Mouse (Mus musculus) embryonic facial prominence, embryonic 13.5 days (tissue): ENCODE measurements around the gene Zbtb3. TPM values are rescaled to one million over a fixed set of nuclear protein-coding genes. Genes with fewer than 3 reads are reported as not detected.

ENCODE experiments used
- ATAC-seq: fragments of 200-750 bp; cut with Nextera tagmentation; 2 replicates; pipeline ENCODE4 v1.8.0; 2017; ENCODE audit warnings: low read depth; ENCODE audit not compliant: insufficient number of reproducible peaks, insufficient read depth, low FRiP score, low TSS enrichment
- H3K27ac ChIP-seq: fragments of 300-500 bp; sonication (generic); 2 replicates; pipeline ENCODE4 v1.5.1; 2015; ENCODE audit warnings: moderate library complexity, mild to moderate bottlenecking, inconsistent platforms
- H3K27me3 ChIP-seq: fragments of 300-500 bp; sonication (generic); 2 replicates; pipeline ENCODE4 v1.6.1; 2015; ENCODE audit warnings: mild to moderate bottlenecking, inconsistent platforms
- H3K36me3 ChIP-seq: fragments of 300-500 bp; sonication (generic); 2 replicates; pipeline ENCODE4 v1.6.1; 2015; ENCODE audit warnings: mild to moderate bottlenecking, inconsistent platforms
- H3K4me1 ChIP-seq: fragments of 300-500 bp; sonication (generic); 2 replicates; pipeline ENCODE4 v1.6.1; 2015; ENCODE audit warnings: inconsistent platforms
- H3K4me2 ChIP-seq: fragments of 300-500 bp; sonication (generic); 2 replicates; pipeline ENCODE4 v1.6.1; 2015; ENCODE audit warnings: moderate library complexity, mild to moderate bottlenecking, inconsistent platforms
- H3K4me3 ChIP-seq: fragments of 300-500 bp; sonication (generic); 2 replicates; pipeline ENCODE4 v1.5.1; 2015; ENCODE audit warnings: mild to moderate bottlenecking, inconsistent platforms
- H3K9ac ChIP-seq: fragments of 300-500 bp; sonication (generic); 2 replicates; pipeline ENCODE4 v1.6.1; 2015; ENCODE audit warnings: mild to moderate bottlenecking, inconsistent platforms
- H3K9me3 ChIP-seq: fragments of 300-500 bp; sonication (generic); 2 replicates; pipeline ENCODE4 v1.6.1; 2016; ENCODE audit warnings: inconsistent platforms
- whole genome bisulfite sequencing: fragments of 180-500 bp; shearing (Covaris S2); methylation state at CpG from one replicate; pipeline ENCODE4 v1.1.7; 2015; ENCODE audit warnings: mixed read lengths; 5-methylcytosine and 5-hydroxymethylcytosine counted together
- polyA plus RNA-seq: library from polyadenylated mRNA; unstranded; fragments of >200 nt; fragmentation: Nextera tagmentation; extraction: Ambion mirVana; gene quantifications from 2 replicates; pipeline ENCODE4 v1.2.1, GENCODE M21; 2015

Zbtb3 gene
- 5.5 and 6.0 TPM in 2 replicates for polyA plus RNA-seq

DNA sequence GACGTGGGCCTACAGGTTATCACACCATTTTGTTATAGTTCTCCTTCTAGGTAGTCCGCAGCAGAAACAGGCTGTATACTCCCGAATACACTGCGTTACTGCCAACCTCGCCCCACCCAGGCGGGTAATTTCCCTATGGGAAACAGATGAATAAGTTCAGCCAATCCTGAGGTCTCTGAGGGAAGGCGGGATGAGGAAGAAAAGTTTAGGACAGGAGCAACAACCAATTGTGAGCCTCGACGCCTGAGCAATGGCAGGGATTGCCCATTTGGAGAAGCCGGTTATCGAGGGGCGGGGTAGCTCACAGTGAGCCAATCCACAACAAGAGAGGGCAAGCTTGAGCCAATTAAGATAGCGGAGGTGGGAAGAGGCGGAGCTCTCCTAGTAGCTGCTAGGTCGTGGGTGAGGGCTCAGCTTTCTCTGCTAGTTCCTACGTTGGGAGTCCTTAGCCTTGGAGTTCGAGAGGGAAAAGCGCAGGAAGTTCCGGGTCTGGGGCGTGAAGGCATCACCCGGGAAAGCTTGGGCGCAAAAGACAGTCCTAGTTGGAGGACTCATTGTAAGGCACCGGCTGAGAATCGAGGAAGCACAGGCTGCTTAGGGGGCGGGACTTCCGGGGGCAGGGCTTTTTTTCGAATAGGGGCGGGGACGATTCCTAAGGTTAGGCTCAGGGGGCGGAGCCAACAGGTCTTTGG lies at the start of gene Zbtb3:
Gene Zbtb3, plus strand, starts transcription at position 426 of the 692 bp plus-strand sequence.
- H3K4me3 ChIP-seq: peak within 1 kb of the TSS; percentile 63
- peaks cover 35% of the 10 kb centered on the region for H3K36me3 ChIP-seq
- no peaks in the 10 kb centered on the region for H3K9me3 ChIP-seq
- H3K9ac ChIP-seq: peak within 1 kb of the TSS; percentile 64
- no peaks in the 10 kb centered on the region for H3K27me3 ChIP-seq
- H3K27ac ChIP-seq: peak within 1 kb of the TSS; percentile 91
- peak; percentile 98 for ATAC-seq
- WGBS: under 1% methylated on average over 30 of the region's 30 CpGs
- H3K4me1 ChIP-seq: peaks cover 23% of the 10 kb centered on the region
- H3K4me2 ChIP-seq: peak within 1 kb of the TSS; percentile 77

DNA sequence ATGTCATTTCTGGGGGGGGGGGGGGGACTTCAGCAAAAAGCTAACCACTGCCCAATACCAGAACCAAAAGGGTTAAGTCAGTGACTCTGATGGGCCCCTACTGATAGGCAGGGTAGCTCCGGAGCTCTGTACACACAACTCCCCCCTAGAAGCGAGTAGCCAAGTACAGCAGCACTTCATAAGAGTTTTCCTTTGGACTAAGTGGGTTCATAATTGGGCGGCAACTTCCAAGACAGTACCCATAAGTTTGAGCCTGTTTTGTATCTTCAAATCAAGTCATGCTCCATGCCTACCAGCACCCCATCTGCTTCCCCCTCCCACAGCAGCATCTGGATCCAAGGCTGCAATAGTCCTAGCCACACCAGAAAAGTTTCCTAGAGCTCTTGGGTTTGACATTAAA lies 46.7 kb upstream of the Zbtb3 start:
- WGBS: 81% methylated on average over 3 of the region's 3 CpGs

DNA sequence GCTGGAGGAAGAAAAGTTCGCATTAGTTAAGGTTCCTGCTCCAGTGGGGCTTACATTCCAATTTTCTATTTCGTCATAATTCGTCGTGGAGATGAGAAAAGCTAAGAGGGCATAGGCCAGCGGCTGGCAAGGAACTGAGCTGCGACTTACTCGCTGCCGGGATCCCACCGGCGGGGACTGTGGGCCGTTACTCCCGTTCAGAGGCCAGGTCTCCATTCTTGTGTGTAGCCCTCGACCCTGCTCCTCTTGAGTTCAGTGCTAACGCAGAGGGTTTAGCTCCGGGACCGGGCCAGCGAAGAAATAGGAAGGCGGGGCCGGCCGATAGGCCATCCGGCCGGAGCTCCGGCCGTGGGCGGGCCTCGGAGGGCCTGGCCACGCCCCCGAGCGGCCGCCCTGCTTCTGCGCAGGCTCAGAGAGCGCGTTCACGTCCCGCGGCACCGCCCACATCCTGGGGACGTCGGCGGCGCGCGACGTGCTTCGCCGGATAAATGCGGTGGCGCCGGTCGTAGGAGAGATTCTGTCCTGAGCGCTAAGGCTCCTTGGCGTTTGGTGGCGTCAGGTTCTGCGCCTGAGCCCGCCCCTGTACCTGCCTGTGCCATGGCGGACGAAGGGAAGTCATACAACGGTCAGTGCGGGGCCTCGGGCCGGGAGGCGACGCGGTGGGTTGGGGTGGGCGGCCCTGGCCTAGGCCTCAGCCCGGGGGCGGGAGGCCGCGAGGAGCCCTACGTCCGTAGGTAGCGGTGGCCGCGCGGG lies 45.5 kb upstream of the Zbtb3 start, which contains the start of gene Nxf1:
Gene Nxf1, plus strand, starts transcription at position 439 of the 753 bp plus-strand sequence.
- H3K9ac ChIP-seq: peak within 1 kb of the TSS; percentile 97
- H3K4me2 ChIP-seq: peak within 1 kb of the TSS; percentile 65
- H3K9me3 ChIP-seq: no peaks in the 10 kb centered on the region
- peaks cover 23% of the 10 kb centered on the region for H3K4me1 ChIP-seq
- ATAC-seq: peak; percentile 85
- H3K4me3 ChIP-seq: peak within 1 kb of the TSS; percentile 96
- peak within 1 kb of the TSS; percentile 91 for H3K27ac ChIP-seq
- no peaks in the 10 kb centered on the region for H3K27me3 ChIP-seq
- under 1% methylated on average over 75 of the region's 75 CpGs for WGBS
- peaks cover 41% of the 10 kb centered on the region for H3K36me3 ChIP-seq

More for the DNA sequence above, 46.7 kb upstream of the Zbtb3 start:
- H3K9me3 ChIP-seq: no peaks in the 10 kb centered on the region
- H3K27me3 ChIP-seq: no peaks in the 10 kb centered on the region
- peaks cover 23% of the 10 kb centered on the region for H3K4me1 ChIP-seq
- H3K4me2 ChIP-seq: peak overlapping the region; percentile 65
- H3K4me3 ChIP-seq: peak overlapping the region; percentile 96
- no peak overlapping the region for H3K27ac ChIP-seq
- ATAC-seq: no peak
- H3K9ac ChIP-seq: no peak overlapping the region
- peaks cover 48% of the 10 kb centered on the region for H3K36me3 ChIP-seq

DNA sequence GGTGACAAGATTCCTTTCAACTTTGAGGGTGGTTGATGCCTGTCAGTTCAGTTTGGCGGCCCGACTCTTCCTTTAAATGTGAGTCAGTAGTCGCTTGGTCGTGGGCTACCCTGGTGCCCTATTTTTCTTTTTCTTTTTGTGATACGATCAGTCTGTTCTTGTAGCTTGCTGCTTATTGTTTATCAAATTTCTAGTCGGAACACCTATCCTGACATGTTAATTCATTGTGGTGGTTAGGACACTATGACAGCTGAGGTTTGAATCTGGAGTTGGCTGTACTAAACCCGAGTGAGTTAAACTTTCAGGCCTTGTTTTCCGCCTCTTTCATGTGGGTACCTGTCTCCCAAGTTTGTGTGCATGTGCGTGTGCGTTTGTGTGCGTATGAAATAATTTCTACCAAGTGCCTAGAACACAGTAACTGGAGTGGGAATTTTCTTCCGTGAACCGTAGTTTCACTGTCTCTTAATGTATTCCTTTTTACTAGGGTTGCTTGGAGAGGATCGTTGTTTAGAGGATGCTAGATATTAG lies 44.8 kb upstream of the Zbtb3 start:
- Histone ChIP-seq H3K4me1 (peaks cover 23% of the 10 kb centered on the region), H3K9ac (peak overlapping the region; percentile 97), H3K27ac (peak overlapping the region; percentile 91), H3K9me3 (no peaks in the 10 kb centered on the region), H3K4me2 (peak overlapping the region; percentile 65), H3K36me3 (peaks cover 41% of the 10 kb centered on the region), H3K4me3 (peak overlapping the region; percentile 96), H3K27me3 (no peaks in the 10 kb centered on the region)
- peak; percentile 7; the same call in 1 of the 2 replicates for ATAC-seq
- WGBS: 4% methylated on average over 14 of the region's 14 CpGs

DNA sequence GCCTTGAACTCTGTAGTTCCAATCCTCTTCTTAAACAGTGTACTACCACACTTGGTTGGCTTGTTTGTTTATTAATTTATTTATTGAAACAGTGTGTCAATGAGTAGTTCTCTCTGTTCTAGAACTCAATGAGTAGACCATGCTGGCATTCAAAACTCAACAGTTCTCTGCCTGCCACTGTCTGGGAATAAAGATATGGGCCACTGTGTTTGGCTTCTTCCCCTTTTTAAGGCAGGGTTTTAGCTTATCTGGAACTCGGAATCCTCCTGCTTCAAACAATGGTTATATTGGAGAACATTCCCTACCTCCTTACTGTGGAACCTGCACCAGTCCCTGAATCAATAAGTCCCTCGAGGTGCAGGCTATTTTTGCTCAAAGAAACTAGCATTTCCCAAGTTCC lies 43.5 kb upstream of the Zbtb3 start:
- Histone ChIP-seq H3K4me2 (no peak overlapping the region), H3K27me3 (no peaks in the 10 kb centered on the region), H3K9me3 (no peaks in the 10 kb centered on the region), H3K27ac (no peak overlapping the region), H3K4me1 (peaks cover 23% of the 10 kb centered on the region), H3K9ac (no peak overlapping the region), H3K36me3 (peaks cover 42% of the 10 kb centered on the region), H3K4me3 (no peak overlapping the region)
- WGBS: 89% methylated on average over 2 of the region's 2 CpGs
- ATAC-seq: no peak

DNA sequence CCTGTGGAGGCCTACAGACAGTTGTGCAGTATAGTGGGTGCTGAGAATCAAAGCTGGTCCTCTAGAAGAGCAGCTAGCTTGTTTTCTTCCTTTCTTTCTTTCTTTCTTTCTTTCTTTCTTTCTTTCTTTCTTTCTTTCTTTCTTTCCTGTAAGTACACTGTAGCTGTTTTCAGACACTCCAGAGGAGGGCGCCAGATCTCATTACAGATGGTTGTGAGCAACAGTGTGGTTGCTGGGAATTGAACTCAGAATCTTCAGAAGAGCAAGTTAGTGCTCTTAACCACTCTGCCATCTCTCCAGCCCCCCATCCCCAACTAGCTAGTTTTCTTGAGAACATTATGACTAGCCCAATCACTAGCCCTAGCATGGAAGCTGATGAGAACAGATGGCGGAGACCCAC lies 41.6 kb upstream of the Zbtb3 start:
- Histone ChIP-seq H3K9me3 (peaks cover 3% of the 10 kb centered on the region; the same call in 1 of the 2 replicates), H3K27me3 (no peaks in the 10 kb centered on the region), H3K27ac (no peak overlapping the region), H3K9ac (no peak overlapping the region), H3K4me2 (no peak overlapping the region), H3K36me3 (peaks cover 45% of the 10 kb centered on the region), H3K4me3 (no peak overlapping the region), H3K4me1 (peaks cover 14% of the 10 kb centered on the region)
- ATAC-seq: no peak
- 93% methylated on average over 2 of the region's 2 CpGs for WGBS

DNA sequence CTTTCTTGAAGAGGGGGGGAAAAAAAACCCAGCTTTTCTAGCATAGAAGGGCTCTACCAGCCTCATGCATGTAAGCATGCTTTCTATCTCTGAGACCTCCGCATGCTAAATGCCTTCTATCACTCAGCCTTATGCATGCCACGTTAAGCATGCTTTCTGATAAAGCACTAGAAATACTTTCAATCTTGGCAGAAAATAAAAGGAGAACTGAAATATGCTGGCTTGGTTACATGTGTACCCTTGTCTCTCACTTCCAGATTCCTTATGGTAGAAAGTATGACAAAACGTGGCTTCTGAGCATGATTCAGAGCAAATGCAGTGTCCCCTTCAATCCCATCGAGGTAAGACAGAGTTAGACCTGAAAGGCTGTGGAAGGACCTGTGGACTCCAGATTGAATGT lies 39.1 kb upstream of the Zbtb3 start:
- Histone ChIP-seq H3K4me2 (no peak overlapping the region), H3K9me3 (peaks cover 3% of the 10 kb centered on the region; the same call in 1 of the 2 replicates), H3K9ac (no peak overlapping the region), H3K4me1 (peaks cover 7% of the 10 kb centered on the region), H3K27me3 (no peaks in the 10 kb centered on the region), H3K36me3 (peaks cover 68% of the 10 kb centered on the region), H3K4me3 (no peak overlapping the region), H3K27ac (no peak overlapping the region)
- 94% methylated on average over 4 of the region's 4 CpGs for WGBS
- no peak for ATAC-seq

DNA sequence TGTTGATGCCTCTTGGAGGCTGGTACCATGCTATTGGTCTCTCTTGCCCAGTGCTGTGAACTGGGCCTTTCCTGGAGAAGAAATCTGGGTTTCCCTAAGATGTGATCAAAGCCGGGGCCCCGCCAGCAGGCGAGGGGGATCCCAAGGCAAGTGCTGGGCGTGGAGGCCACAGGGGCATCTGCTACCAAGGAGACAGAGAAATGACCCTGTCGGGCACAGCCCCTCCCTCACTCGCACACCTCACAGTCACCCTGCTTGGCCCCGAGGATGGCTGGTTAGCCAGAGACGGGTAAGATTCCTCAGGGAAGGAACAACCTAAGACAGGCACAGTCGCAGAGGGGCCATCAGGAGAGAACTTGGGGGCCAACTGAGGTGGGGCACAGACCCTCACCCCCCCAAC lies 36.8 kb upstream of the Zbtb3 start:
- no peak overlapping the region for H3K27ac ChIP-seq
- peaks cover 90% of the 10 kb centered on the region for H3K36me3 ChIP-seq
- no peak for ATAC-seq
- no peak overlapping the region for H3K9ac ChIP-seq
- H3K4me3 ChIP-seq: no peak overlapping the region
- peaks cover 3% of the 10 kb centered on the region; the same call in 1 of the 2 replicates for H3K9me3 ChIP-seq
- no peaks in the 10 kb centered on the region for H3K27me3 ChIP-seq
- WGBS: 95% methylated on average over 9 of the region's 9 CpGs
- no peak overlapping the region for H3K4me2 ChIP-seq
- peaks cover 4% of the 10 kb centered on the region for H3K4me1 ChIP-seq

DNA sequence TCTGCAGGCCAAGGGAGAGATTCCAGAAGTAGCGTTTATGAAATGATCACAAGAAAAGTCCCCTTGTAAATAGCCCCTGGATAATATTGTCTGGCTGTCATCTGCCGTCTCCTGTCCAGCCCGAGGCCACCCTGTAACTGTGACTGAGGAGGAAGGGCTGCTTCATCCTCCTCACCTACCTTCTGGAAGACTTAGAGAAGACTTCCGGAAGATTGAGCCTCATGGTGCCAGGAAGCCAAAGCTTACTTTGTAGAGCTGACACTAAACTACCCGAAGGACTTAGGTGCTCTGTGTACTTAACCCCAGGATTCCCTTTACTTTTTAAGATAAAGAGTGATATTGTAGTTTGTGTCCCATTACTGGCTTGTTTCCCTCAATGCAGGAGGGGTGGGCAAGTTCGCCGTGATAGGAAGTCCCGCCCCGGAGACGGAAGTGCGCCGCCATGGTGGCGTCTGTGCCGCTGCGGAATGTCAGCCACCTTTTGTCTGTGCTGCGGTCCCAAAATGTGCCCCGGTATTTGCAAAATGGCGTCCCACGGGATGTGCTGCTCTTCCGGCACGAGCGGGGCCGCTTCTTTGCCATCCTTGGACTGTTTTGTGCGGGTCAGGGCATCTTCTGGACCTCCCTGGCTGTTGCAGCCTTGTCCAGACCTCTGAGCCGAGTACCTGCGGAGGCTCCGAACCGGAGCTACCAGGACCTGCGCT lies 31.6 kb upstream of the Zbtb3 start, which contains the start of gene Tmem223:
Gene Tmem223, plus strand, starts transcription at position 430 of the 704 bp plus-strand sequence.
- H3K4me1 ChIP-seq: peaks cover 30% of the 10 kb centered on the region
- H3K27ac ChIP-seq: peak within 1 kb of the TSS; percentile 93
- peaks cover 72% of the 10 kb centered on the region for H3K36me3 ChIP-seq
- WGBS: 19% methylated on average over 29 of the region's 29 CpGs
- H3K27me3 ChIP-seq: no peaks in the 10 kb centered on the region
- peak within 1 kb of the TSS; percentile 98 for H3K9ac ChIP-seq
- ATAC-seq: no peak; the same call in 1 of the 2 replicates
- H3K4me3 ChIP-seq: peak within 1 kb of the TSS; percentile 77
- H3K9me3 ChIP-seq: no peaks in the 10 kb centered on the region
- H3K4me2 ChIP-seq: peak within 1 kb of the TSS; percentile 74

DNA sequence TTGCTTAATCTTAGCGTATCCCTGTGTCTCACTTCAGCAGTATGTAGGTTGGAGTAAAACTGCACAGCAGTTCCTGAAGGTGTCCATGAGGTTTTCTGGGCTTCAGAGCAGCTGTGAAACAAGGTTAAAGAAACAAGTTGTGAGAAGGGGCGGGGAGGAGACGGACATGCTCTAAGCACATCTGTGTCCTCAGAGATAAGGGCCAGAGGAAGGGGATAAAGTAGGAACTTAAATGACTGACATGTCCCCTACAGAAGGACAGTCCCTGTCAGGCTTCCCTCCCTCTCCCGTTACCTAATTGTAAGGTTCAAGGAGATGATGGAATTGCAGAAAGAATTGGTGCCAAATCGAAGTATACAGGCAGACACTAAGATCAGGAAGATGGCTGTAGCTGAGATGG lies 29.4 kb upstream of the Zbtb3 start:
- peaks cover 31% of the 10 kb centered on the region for H3K4me1 ChIP-seq
- peak overlapping the region; percentile 94 for H3K9ac ChIP-seq
- ATAC-seq: no peak
- peak overlapping the region; percentile 98; the same call in 1 of the 2 replicates for H3K27ac ChIP-seq
- peak overlapping the region; percentile 97 for H3K4me2 ChIP-seq
- no peaks in the 10 kb centered on the region for H3K27me3 ChIP-seq
- WGBS: 88% methylated on average over 5 of the region's 5 CpGs
- H3K4me3 ChIP-seq: peak overlapping the region; percentile 71
- H3K9me3 ChIP-seq: no peaks in the 10 kb centered on the region
- peaks cover 52% of the 10 kb centered on the region for H3K36me3 ChIP-seq

DNA sequence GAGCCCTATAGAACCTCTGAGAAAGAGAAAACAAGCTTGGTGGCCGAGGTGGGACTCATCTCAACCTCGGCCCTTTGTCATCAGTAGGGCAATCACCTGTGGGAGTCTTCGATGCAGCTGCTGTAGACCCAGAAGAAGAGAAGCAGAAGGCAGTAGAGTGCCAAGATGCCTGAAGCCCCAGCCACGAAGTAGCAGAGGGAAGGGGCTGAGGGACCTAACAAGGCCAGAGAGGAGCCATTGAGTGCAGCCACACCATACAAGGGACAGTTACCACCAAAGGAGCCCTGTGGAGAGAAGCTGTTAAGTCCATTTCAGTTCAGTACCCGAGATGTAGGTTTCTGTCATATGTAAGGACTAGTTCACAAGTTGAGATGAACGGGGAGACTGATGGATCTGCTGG lies 28.9 kb upstream of the Zbtb3 start:
- peak overlapping the region; percentile 97 for H3K4me2 ChIP-seq
- peak overlapping the region; percentile 94 for H3K9ac ChIP-seq
- peak overlapping the region; percentile 98; the same call in 1 of the 2 replicates for H3K27ac ChIP-seq
- no peak for ATAC-seq
- peak overlapping the region; percentile 71 for H3K4me3 ChIP-seq
- H3K27me3 ChIP-seq: no peaks in the 10 kb centered on the region
- H3K36me3 ChIP-seq: peaks cover 52% of the 10 kb centered on the region
- no peaks in the 10 kb centered on the region for H3K9me3 ChIP-seq
- H3K4me1 ChIP-seq: peaks cover 31% of the 10 kb centered on the region
- WGBS: 62% methylated on average over 6 of the region's 6 CpGs
